Mouse (Mus musculus) G1E (cell line): ENCODE measurements around the gene H2afy2.

Experiments
- CTCF ChIP-seq: IDR thresholded peaks from 2 replicates; pipeline ENCODE4 v1.5.1; 2012; ENCODE audit warnings: low read depth, low read length, inconsistent platforms, mixed read lengths
- POLR2AphosphoS5 ChIP-seq: IDR thresholded peaks from 2 replicates; pipeline ENCODE4 v1.6.1; 2012; ENCODE audit warnings: low read depth, low read length, inconsistent platforms; ENCODE audit not compliant: insufficient replicate concordance
- TAL1 ChIP-seq: conservative IDR thresholded peaks from 2 replicates; pipeline ENCODE4 v1.6.1; 2012; ENCODE audit warnings: low read depth, low read length, inconsistent platforms, mixed read lengths

GRCm38 (mm10) chr10:61795458-61795857, 11.5 kb upstream of the H2afy2 start:
- TF ChIP-seq CTCF (no peak), TAL1 (no peak), POLR2AphosphoS5 (no peak)
